Mouse (Mus musculus): ENCODE data around the gene Chchd10.
"Not testable (repeated sequence)": the region's sequence is repeated elsewhere in the genome, so short reads cannot be mapped to it uniquely, and the experiment has no call there.

- TF ChIP-seq CTCF, EP300 (IDR thresholded peaks at IDR 0.05): not testable (repeated sequence)
Observed at GRCm38 (mm10) chr10:75887504-75887903, 45.4 kb upstream of the Chchd10 start.

Data from lung, postnatal 0 days (tissue).